Mouse (Mus musculus) myocyte (in vitro differentiated cells): ENCODE results near the gene Scml4. TPM values are rescaled to one million over a fixed set of nuclear protein-coding genes. Genes with fewer than 3 reads are reported as not detected.
A peak's percentile ranks its signal among the peaks of the same experiment; 100 is the strongest.

Source experiments
- H3K27me3 ChIP-seq: one replicate; pipeline ENCODE4 v1.6.1; 2011; ENCODE audit not compliant: control insufficient read depth, insufficient read depth, insufficient read length
- H3K36me3 ChIP-seq: one replicate; pipeline ENCODE4 v1.6.1; 2011; ENCODE audit not compliant: control insufficient read depth, insufficient read depth
- H3K4me2 ChIP-seq: one replicate; pipeline ENCODE4 v1.6.1; 2011; ENCODE audit warnings: low read depth, control low read depth
- H3K4me3 ChIP-seq: one replicate; pipeline ENCODE4 v1.5.1; 2011; ENCODE audit warnings: mild to moderate bottlenecking, control low read depth, moderate library complexity
- H3K79me2 ChIP-seq: one replicate; pipeline ENCODE4 v1.6.1; 2011; ENCODE audit not compliant: control insufficient read depth, insufficient read depth
- H3ac ChIP-seq: one replicate; pipeline ENCODE4 v1.6.1; 2011; ENCODE audit not compliant: control insufficient read depth, insufficient read length
- CEBPB ChIP-seq: IDR thresholded peaks from 2 replicates; pipeline ENCODE4 v1.6.1; 2011; ENCODE audit warnings: mild to moderate bottlenecking, moderate library complexity; ENCODE audit not compliant: poor library complexity, insufficient read depth, severe bottlenecking
- E2F4 ChIP-seq: IDR thresholded peaks from one replicate; pipeline ENCODE4 v1.6.1; 2011; ENCODE audit warnings: mild to moderate bottlenecking, control low read depth, moderate library complexity; ENCODE audit not compliant: insufficient read depth
- MAX ChIP-seq: IDR thresholded peaks from one replicate; pipeline ENCODE4 v1.6.1; 2011; ENCODE audit warnings: low read depth, mild to moderate bottlenecking, control low read depth
- MYOD1 ChIP-seq, 3 experiments: IDR thresholded peaks; one replicate each; pipeline ENCODE4 v1.6.1; 2011; ENCODE audit warnings: control low read depth in 2 of 3, low read depth in 2 of 3, mild to moderate bottlenecking in 2 of 3, moderate library complexity in 1 of 3; ENCODE audit not compliant: insufficient read length in 2 of 3, control insufficient read depth in 1 of 3
- MYOG ChIP-seq, 3 experiments: IDR thresholded peaks; one replicate each; pipeline ENCODE4 v1.6.1; 2011; ENCODE audit warnings: control low read depth in 2 of 3, low read depth in 2 of 3, mild to moderate bottlenecking in 2 of 3; ENCODE audit not compliant: insufficient read length in 2 of 3, control insufficient read depth in 1 of 3, insufficient read depth in 1 of 3
- POLR2A ChIP-seq: IDR thresholded peaks from one replicate; pipeline ENCODE4 v1.6.1; 2011; ENCODE audit warnings: low read depth, mild to moderate bottlenecking, control low read depth, moderate library complexity; ENCODE audit not compliant: insufficient read length
- POLR2AphosphoS2 ChIP-seq: IDR thresholded peaks from one replicate; pipeline ENCODE4 v1.6.1; 2011; ENCODE audit warnings: low read depth, control low read depth; ENCODE audit not compliant: insufficient read length
- REST ChIP-seq: IDR thresholded peaks from one replicate; pipeline ENCODE4 v1.6.1; 2011; ENCODE audit warnings: mild to moderate bottlenecking, control low read depth, moderate library complexity; ENCODE audit not compliant: insufficient read depth, insufficient read length
- SRF ChIP-seq: IDR thresholded peaks from one replicate; pipeline ENCODE4 v1.6.1; 2011; ENCODE audit warnings: low read depth; ENCODE audit not compliant: control insufficient read depth, insufficient read length
- TCF12 ChIP-seq: IDR thresholded peaks from one replicate; pipeline ENCODE4 v1.6.1; 2011; ENCODE audit warnings: mild to moderate bottlenecking, control low read depth; ENCODE audit not compliant: poor library complexity, insufficient read depth, severe bottlenecking
- TCF3 ChIP-seq: IDR thresholded peaks from one replicate; pipeline ENCODE4 v1.6.1; 2011; ENCODE audit warnings: low read depth, control low read depth; ENCODE audit not compliant: insufficient read length
- USF1 ChIP-seq: IDR thresholded peaks from one replicate; pipeline ENCODE4 v1.6.1; 2011; ENCODE audit warnings: low read depth, mild to moderate bottlenecking, control low read depth, moderate library complexity
- polyA plus RNA-seq: library from polyadenylated mRNA; unstranded; fragments of >200 nt; fragmentation: generic; extraction: Trizol; gene quantifications from one replicate; pipeline ENCODE4 v1.2.1, GENCODE M21; 2012; ENCODE audit warnings: missing spikeins

Scml4 gene
- polyA plus RNA-seq, 1 experiment, result 5.7 TPM

DNA sequence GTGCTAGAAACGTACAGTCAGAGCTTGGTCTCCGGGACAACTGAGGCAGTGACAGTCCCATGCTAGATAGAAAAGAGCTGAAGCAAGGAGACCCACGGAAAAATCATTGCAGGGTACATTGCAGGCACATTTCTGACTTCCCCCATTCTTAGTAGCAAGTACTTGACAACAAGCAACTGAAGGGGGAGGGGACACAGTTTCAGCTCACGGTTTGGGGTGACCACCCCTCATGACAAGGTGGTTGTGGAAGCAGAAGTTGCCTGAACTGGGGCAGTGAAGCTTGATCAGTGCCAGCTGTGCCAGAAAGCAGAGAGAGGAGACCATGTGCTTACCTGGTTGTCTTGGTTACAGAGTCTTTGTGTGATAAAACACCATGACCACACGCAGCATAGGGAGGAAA, 93.4 kb downstream of the Scml4 start:
- no peaks in the 10 kb centered on the region for H3K36me3 ChIP-seq
- TF ChIP-seq USF1 (no peak), CEBPB (no peak), TCF12 (no peak), MYOG (IDR thresholded peaks at IDR 0.05; ENCODE audit: control insufficient read depth in 1 of 3, insufficient read depth in 1 of 3, insufficient read length in 2 of 3, low read depth in 2 of 3) (no peak), MAX (no peak), E2F4 (no peak), POLR2AphosphoS2 (no peak), SRF (no peak), MYOD1 (IDR thresholded peaks at IDR 0.05; ENCODE audit: control insufficient read depth in 1 of 3, insufficient read length in 2 of 3, low read depth in 2 of 3) (no peak), TCF3 (no peak), REST (no peak), POLR2A (no peak)
- no peaks in the 10 kb centered on the region for H3K27me3 ChIP-seq
- no peaks in the 10 kb centered on the region for H3K79me2 ChIP-seq
- no peak overlapping the region for H3ac ChIP-seq
- no peak overlapping the region for H3K4me2 ChIP-seq
- H3K4me3 ChIP-seq, result no peak overlapping the region

DNA sequence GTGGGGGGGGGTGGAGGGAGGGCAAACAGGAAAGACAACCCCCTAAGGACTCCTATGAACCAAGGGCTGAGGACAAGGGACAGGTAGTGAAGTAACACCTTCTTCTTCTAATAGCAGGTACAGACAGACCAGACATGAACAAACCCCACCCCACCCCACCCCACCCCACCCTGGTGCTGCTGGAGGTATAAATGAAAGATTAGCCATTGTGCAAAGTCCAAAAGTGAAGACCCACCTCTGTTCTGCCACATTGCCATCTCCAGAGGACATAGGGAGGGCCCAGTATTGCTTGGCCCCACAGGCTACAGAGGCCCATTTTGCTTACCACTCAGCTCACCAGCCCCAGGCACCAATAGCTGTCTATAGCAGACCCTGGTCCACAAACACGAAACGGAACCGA, 95.0 kb downstream of the Scml4 start:
- TF ChIP-seq REST, result no peak
- no peak overlapping the region for H3K4me2 ChIP-seq
- no peaks in the 10 kb centered on the region for H3K79me2 ChIP-seq

DNA sequence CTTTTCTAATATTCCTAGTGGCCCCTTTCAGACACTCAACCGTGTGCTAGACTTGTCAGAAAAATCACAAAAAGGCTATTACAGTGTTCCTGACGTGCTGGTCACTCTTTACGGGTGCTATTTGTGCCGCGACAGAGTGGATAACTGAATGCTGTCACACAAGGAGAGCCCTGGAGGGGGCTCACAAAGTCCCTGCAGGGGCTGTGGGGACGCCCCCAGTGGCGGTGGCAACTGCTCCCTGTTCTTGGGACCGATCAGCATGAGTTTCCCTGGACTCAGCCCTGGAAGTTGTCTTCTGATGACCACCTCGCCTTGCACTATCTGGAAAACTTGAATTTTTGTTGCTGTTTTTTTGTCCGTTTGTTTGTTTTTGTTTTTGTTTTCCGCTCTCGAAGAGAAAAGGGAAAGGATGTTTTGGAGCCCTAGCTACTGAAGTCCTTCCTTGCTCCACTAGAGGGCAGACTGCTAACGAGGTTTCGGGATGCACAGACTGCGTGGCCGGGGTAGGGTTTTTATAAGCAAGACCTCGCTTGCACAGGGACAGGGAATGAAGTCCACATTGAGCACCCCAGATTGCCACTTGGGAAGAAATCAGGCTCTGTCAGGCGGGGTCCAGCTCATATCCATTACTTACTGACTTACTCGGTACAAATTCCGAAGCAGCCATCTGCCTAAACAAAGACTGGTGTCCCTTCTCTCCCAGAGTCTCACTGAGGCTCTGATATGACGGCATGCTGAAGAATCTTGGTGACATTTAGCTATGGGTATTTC, 97.9 kb downstream of the Scml4 start:
- Histone ChIP-seq H3K79me2 (no peaks in the 10 kb centered on the region), H3K4me3 (no peak overlapping the region), H3K4me2 (peak overlapping the region; percentile 75), H3K36me3 (no peaks in the 10 kb centered on the region), H3ac (no peak overlapping the region), H3K27me3 (no peaks in the 10 kb centered on the region)
- TF ChIP-seq POLR2AphosphoS2 (no peak), MYOG (IDR thresholded peaks at IDR 0.05; ENCODE audit: control insufficient read depth in 1 of 3, insufficient read depth in 1 of 3, insufficient read length in 2 of 3, low read depth in 2 of 3) (no peak), MYOD1 (IDR thresholded peaks at IDR 0.05; ENCODE audit: control insufficient read depth in 1 of 3, insufficient read length in 2 of 3, low read depth in 2 of 3) (no peak), TCF12 (no peak), REST (no peak), MAX (no peak), TCF3 (no peak), E2F4 (no peak), SRF (no peak), CEBPB (no peak), POLR2A (no peak), USF1 (no peak)

More for the DNA sequence above, 95.0 kb downstream of the Scml4 start:
- Histone ChIP-seq H3K4me3 (no peak overlapping the region), H3K36me3 (no peaks in the 10 kb centered on the region), H3ac (no peak overlapping the region), H3K27me3 (no peaks in the 10 kb centered on the region)

DNA sequence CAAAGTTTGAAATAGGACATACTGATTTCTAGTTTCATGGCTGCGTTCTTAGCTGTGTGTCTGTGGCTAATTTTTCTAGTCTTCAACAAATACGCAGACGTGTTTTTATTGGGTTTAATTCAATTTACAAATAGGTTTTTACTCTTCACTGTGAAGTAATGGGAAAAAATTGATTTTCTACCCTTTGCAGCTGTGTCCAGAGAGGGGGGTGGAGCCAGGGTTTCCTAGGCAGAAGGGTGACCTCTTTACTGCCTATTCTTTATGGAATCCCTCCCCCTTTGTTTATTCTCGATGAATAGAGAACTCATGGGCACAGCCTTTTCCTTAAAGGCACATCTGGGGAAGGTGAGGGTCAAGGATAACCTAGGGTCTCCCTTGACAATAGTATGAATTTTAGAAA, 98.5 kb downstream of the Scml4 start:
- H3ac ChIP-seq, result no peak overlapping the region
- no peaks in the 10 kb centered on the region for H3K27me3 ChIP-seq
- no peak overlapping the region for H3K4me3 ChIP-seq
- no peaks in the 10 kb centered on the region for H3K36me3 ChIP-seq
- H3K79me2 ChIP-seq, result no peaks in the 10 kb centered on the region
- TF ChIP-seq POLR2AphosphoS2, result no peak
- peak overlapping the region; percentile 75 for H3K4me2 ChIP-seq

DNA sequence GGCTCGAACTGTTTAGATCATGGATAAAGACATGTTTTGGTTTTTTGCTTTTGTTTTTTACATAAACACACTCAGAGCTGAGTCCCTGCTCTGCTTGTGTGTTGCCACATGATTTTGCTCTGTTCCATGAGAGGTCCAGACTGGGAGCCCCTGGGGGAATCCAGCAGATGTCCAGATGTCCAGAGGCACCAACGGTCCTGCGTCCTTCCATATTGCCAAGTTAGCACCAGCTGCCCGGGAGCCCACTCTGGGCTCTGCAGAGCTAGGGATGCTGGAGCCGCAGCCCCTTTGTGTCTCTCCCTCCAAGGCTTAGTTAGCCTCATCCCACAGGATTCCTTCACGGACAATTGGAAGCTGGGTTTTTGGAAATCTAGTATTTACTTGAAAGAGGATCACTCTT, 101.6 kb downstream of the Scml4 start:
- no peaks in the 10 kb centered on the region for H3K79me2 ChIP-seq
- no peaks in the 10 kb centered on the region for H3K27me3 ChIP-seq
- H3K36me3 ChIP-seq, result no peaks in the 10 kb centered on the region
- H3ac ChIP-seq, result no peak overlapping the region
- TF ChIP-seq MAX (no peak), TCF12 (no peak), MYOD1 (IDR thresholded peaks at IDR 0.05; ENCODE audit: control insufficient read depth in 1 of 3, insufficient read length in 2 of 3, low read depth in 2 of 3) (no peak), CEBPB (no peak), SRF (no peak), POLR2A (no peak), USF1 (no peak), E2F4 (no peak), REST (no peak), POLR2AphosphoS2 (no peak), TCF3 (no peak), MYOG (IDR thresholded peaks at IDR 0.05; ENCODE audit: control insufficient read depth in 1 of 3, insufficient read depth in 1 of 3, insufficient read length in 2 of 3, low read depth in 2 of 3) (no peak)
- H3K4me2 ChIP-seq, result no peak overlapping the region
- no peak overlapping the region for H3K4me3 ChIP-seq
